Mouse (Mus musculus) liver, embryonic 14.5 days (tissue): Measurements from ENCODE around the gene Pea15a.

Experiments
- CTCF ChIP-seq: IDR thresholded peaks from 2 replicates; pipeline ENCODE4 v1.5.1; 2016; ENCODE audit warnings: antibody characterized with exemption, low read depth, control low read depth
- EP300 ChIP-seq: IDR thresholded peaks from 2 replicates; pipeline ENCODE4 v1.6.1; 2016; ENCODE audit warnings: antibody characterized with exemption, low read depth

GRCm38 (mm10) chr1:172148279-172148954 is 58.2 kb downstream of the Pea15a start:
- TF ChIP-seq CTCF: no peak
- TF ChIP-seq EP300: no peak
